Mouse (Mus musculus) spleen, postnatal 14 days (tissue): Measurements from ENCODE around the gene Tmprss7.

ENCODE experiments used
- DNase-seq, 2 experiments: peaks; one replicate each; pipeline ENCODE4 v3.0.0; 2021 to 2022; ENCODE audit warnings: low spot score in 2 of 2

Tmprss7 gene

DNA sequence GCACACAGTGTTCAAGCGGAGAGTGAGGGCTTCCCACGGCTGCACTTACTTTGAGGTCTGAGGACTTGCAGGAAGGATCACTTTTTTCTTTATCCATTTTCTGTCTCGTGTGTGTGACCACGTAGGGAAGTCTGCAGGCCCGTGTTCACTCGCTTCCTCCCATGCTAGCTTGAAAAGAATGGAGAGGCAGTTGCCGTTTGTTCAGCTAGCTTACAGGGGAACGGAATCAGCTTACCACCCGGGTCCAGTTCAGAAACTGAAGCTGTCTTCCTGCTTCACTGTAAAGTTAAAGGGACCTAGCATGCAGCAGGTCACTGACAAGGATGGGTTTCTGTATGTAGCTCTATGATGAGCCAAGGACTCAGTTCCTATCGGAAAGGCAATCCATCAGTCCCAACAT, at the start of gene Tmprss7:
Gene Tmprss7 (minus strand): TSS at position 101 of the 400 bp plus-strand sequence.
- DNase-seq = no peak

DNA sequence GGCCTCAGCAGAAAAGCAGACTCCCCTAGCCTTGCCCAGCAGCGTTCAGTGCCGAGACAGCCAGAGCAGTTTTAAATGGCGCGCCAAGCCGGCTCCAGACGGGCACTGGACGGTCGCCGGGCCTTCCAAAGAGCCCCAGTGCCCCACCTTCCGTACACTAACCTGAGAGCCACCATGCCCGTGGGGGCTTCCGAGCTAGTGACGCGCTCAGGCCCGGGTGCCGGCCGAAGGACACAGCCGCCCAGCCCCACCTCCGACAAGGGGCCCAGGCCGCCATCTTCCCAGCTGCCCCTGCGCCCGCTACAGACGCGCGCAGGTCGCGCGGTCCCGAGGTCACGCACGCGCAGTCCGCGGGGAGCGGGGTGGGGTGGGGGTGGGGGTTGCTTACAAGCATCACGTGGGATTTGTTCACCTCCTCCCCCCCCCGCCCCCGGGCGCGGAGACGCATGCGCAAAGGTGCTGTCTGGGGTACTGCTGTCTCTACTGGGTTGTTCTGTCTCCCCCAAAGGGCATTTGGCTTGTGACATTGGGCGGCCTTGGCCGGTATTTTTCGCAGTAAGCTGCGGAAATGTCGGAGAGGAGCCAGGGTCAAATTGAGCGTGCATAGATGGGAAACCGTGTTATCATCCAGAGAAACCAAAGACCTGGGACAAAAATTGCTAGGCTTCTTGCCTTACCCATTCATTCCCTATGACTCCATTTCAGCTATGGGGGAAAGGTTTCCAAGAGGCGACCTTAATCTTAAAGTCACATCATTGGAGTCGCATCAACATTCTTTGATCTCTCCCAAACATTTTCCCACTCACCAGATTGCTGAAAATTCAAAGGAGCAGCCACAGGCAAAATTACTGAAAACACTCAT, 49.4 kb upstream of the Tmprss7 start, which contains the start of gene Abhd10:
Gene Abhd10 (minus strand): TSS at position 341 of the 862 bp plus-strand sequence.
- peak; percentile 87 to 91 for DNase-seq

DNA sequence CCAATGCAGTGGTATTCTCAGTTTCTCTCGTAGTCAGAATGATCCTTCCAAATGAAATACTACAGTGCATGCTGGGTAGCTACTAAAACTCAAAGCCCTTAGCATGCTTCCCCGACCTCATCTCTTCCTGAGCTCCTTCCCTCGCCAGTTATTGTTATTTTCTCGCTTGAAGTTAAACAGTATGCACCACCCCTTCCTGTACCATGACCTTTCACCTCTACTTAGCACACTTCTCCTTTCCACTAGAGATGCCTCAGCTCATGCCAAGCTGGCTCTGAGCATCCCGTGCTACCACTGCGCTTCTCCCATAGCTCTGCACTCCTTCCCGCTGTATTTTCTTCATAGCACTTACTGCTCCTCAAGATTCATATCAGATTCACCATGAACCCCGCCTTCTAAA, 44.4 kb upstream of the Tmprss7 start:
- no peak for DNase-seq

DNA sequence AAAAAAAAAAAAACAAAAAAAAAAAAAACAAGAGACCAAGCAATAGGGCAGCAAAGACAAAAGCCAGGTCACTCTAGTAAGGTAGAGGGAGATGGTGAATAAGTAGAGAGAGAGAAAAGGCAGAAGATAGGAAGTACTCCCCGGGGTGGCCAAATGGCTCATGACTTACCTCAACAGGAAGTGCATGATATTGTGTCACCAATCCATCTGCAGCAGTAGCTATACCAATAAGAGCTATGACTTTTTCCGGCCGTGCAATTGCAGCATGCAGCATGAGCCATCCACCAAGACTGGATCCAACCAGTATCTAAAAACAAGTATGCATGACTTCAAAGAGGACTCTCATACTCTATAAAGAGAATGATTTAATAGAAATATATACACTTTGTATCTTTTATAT, 43.3 kb upstream of the Tmprss7 start:
- DNase-seq = no peak

DNA sequence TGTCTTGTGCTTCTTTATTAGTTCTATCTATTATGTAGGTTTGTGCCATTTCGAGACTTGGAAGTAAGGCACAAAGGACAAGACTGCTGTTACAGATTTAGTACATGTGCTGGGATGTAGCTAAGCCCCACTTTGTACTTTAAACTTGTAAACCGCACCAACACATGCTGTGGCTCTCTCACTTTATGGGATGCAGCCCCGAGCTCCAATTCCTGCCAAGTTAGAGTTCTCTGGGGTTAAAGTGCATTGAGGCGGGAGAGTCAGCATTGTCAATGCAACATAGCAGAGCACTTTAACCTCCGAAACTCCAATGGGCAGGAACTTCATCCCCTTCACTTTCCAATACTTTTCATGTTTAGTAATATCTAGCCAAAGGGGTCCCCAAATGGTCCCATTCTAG, 35.7 kb upstream of the Tmprss7 start:
- DNase-seq = no peak

DNA sequence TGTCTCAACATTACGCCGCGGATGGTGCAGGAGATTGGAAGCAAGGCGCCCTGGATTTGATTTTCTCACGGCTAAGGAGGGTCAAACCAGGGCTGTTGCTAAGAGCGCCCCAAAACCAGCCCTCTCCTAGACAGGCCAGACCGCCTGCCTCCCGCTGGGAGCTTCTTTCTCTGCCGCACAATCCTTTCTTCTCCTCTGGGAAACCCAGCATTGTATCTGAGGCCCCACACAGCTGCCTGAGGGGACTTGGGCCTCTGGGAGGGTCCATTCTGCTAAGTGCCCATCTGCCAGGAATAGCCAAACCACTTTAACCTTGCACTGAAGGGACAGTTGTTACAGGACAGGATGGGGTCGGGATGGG, 31.3 kb upstream of the Tmprss7 start:
- DNase-seq = no peak

DNA sequence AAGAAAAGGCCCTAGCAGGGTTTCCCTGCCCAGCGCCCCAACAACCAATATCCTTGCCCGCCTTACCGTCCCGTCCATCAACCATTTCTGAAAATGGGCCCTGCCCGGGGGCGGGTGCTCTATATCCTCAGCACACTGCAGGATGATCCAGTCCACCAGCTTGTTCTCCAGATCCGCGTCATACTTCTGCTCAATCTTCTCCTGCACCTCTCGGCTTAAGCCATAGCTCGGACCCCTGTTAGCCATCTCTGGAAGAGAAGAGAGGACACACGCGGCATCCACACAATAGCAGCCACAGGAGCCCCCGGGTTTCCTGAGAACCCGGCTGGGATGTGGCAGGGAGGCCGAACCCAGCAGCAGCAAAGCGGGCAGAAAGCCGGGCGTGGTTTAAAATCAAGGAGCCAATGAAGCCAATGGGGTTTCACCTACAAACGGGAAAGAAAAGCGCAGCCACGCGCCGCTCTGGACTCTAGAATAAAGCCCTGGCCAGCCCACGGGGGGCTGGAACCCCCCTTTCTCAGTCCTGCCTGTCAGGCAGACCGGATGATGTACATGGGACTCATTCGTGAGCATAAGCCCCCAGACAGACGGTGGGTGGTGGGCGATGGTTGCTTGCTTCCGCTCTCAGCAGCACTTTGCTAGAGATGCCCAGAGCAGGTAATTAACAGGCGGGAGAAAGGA, 30.7 kb upstream of the Tmprss7 start, which contains the start of gene Tagln3:
Gene Tagln3 (minus strand): TSS at position 548 of the 681 bp plus-strand sequence.
- no peak for DNase-seq

DNA sequence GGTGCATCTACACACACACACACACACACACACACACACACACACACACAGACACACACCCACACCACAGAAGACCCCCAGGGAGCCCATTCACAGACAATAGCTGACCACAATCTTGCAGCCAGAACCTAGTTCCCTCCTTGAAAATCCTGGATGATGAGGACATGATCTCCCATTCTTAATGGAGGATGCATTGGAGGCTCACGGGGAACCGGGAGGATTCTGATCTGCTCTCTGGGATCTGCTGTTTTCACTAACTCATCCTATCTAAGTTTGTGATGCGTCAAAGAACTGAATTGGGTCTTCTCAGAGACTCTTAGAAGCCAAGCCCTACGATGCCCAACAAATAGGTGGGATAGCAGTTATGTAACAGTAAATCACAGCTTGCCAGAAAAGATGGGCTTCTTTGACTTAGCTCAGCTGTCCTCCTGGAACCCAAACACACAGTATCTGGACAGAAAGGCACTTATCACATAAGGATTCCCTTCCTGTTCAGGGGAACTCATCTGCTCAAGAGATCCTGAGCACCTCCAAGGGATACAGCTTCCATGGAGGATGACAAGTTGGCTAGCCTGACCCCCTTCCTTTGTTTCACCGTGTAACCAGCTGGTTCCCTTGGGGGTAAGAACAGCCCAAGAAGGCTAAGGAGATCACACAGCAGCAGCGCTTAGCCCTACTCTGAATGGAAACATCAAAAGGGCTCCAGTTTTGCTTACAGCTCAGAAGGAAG, 29.9 kb upstream of the Tmprss7 start:
- DNase-seq = no peak

DNA sequence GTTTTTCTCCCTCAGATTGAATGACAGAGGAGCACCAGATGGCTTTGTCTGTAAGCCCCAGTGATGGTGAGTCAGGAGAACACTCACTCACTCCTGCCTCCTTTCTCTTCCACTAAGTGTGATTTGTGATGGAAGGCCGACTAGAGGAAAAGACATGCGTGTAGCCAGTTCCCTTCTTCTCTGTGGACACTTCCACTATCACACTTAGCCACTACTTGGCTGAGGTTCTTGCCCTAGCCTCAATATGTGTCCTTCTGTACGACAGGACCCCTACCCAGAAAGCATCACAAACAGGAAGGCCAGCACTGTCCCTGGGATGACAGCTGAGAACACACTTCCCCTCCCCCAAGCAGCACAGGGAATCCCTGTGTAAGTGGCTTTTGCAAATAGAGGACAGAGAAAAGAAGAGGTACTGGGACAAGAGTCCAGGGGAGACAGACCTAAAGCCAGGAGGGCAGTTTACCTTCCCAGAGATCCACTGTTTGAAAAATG, 29.0 kb upstream of the Tmprss7 start:
- no peak for DNase-seq

DNA sequence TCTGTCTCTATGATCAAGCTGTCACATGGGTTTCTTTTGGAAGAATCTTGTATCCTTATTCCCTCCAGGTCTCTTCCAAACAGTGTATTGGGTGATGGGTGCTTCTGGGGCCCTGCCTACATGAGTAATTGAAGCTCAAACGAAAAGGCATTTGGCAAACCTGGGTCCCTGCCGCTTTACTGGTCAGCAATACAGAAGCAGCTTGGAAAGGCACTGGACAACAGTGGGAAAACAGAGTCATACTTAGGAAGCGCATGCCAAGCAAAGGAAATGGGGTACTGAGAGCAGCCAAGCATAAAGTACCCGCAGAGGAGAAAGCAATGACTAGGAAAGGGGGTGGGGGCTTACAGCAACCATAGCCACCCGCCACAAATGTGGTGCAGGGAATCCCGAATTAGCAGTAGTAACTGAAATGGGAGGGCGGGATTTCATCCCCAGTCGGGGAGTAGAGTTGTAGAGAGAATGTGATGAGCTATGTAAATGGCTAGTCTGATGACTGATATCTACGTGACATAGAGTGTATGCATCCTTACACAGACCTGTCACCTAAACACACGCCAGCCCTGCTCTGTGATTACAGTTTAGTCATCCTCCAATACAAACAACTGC, 26.7 kb upstream of the Tmprss7 start:
- no peak for DNase-seq

DNA sequence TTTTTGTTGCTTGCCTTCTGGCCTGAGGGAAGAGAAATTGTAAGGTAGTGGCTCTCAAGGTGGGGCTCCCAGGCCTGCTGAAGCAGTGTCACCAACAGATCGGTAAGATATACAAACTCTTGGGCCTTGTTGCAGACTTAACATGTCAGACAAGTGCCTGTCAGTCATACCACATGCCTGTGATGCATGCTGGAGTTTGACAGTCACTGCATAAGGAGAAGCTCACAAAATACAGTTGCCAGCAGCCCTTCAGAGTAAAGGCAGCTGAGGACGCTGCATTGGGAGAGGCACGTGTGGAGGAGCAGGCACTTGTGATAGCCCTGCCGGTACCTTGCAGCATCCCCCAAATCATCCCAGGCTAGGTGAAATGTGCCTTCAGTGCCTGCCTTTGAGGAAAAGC, 24.8 kb upstream of the Tmprss7 start:
- DNase-seq = no peak

DNA sequence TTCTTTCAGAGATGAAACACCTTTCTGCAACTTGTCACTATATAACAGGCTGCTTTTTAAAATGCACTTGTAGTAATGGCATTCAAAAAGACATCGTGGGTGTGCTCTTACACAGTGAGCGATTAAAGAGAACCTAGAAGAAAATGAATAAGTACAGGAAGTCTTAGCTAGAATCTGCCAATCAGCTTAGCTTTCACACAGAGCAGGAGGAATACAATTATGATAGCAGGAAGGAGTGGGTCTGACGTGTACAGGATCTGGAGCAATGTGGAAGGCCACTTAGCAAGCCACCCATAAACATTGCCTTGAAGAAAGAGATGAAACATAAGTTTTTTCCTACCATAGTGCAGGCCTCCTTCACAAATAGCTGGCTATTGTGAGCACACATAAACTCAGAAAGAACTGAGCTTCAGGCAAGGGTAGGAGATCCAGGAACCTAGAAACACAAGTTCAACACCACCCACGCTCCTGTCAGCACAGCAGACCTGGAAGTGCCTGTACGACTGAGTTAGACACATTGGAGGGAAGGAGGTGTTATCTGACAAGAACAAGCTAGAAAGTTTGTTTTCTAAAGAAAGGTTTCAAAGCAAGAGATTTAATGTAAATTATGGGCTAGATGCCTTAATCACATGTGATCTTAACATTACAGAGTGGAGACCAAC, 21.2 kb upstream of the Tmprss7 start:
- DNase-seq = no peak

DNA sequence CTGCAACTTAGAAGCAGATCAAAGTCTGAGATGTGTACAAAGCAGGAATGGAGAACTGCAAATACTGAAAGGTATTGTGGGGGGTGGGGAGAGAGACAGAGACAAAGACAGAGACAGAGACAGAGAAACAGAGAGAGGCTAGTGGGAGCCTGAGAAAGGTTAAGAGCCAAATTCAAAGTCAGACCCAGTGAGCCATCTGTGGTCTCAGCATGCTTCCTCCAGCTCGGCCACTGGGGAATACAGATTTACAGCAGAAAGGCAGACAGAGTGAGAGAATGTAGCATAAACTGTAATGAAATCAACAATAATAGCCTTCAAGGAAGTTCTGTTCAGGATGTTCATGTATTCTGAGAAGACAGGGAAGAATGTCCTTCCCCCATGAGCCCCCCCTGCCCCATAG, 20.4 kb upstream of the Tmprss7 start:
- no peak for DNase-seq

DNA sequence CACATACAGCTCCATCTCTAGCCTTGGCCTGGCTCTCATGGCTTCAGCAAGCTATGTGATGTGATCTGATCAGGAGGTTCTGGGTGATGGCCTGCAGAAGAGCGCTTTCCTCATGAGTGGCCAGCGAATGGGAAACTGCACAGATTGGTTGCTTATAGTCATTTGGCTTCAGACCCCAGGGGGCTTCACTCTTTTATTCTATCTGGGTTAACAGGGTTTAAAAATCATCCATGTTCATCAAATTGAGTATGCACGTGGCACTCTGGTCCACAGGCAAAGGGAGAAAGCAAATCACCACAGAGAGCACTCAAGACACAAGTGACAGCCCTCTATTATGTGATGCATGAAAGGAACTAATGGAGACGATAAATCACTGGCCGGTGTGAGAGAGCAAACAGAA, 19.8 kb upstream of the Tmprss7 start:
- DNase-seq = no peak

DNA sequence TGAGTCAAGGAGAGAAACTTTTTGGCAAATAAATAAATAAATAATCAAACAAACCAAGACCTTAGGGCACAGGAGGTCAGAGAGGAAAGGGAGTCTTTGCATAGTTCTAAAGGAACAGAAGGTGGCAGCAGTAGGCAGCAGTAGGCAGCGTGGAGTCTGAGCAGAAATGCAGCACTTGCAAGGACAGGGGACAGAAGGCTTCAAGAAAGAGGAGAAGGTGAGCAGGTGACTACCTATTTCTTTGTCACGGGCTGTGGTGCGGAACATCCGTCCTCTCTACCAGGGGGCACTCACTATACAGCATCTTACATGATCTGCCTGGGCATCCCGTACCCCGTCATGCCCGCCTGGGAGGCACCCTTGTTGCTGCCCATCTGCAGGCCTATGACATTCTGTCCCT, 17.8 kb upstream of the Tmprss7 start:
- DNase-seq = no peak

DNA sequence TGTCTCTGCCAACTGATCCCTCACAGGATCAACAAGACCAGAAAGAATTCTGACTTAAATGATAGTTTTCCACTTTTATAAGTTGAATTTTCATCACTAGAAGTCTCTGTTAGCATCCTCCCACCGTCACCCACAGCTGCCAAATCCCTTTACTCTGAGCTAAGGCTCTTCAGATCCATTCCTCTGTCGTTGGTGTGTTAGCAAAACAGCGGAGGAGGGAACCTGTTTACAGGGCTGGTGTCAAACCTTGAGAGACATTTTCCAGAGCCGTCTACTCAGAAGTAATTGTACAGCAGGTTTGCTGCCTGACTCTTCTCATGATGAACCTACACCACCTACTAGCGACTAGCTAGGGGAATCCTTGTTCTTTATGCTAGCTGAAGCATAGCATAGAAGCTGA, 5.8 kb upstream of the Tmprss7 start:
- DNase-seq = no peak

DNA sequence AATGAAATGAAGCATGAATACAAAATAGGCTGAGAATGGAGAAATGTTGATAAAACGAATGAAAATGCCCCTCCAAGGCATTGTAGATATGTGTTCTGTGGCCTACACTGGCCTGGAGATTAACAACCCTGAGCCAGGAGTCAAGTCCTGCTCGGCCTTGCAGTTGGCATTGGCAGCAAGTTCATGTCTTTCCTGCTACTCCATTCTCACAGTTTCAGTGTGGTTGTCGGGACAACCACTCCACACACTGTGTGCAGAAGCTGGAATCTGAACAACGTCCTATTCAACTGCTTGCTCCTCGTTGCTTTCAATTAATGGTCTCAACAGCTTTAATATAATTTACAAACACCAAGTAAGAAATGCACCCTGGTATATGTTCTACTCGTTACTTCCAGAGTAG, 4.5 kb upstream of the Tmprss7 start:
- DNase-seq = no peak

DNA sequence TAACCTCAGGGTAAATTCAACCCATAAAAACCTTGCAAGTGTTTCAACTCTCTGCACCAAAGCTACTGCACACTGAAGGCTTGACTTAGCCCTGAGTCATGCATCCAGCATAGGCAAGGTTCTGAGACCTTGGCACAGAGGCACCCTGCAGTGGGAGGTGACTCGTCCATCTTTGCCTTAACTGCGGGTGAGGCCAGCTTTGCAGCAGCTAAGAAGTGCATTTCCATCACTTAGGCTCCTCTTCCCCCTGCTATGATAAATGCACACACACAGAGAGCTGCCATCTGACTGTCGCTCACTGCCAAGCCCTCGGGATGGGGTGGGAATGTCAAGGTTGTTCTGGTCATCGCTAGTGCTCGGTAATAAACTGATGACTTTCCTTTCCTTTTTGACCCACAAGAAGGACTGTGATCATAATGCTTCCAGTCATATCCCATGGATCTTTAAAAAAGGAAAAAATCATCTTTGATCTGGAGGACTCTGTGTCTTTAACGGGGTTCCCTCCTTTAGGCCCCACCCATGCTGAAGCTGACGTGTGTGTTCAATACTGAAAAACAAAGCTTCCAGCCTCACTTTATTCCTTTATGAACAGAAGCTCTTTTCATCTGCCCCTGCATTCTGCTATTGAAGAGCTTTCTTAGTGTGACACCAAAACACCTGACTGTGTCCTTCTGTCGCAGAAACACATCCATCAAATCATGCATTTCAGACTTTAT, 2.1 kb upstream of the Tmprss7 start:
- DNase-seq = no peak

DNA sequence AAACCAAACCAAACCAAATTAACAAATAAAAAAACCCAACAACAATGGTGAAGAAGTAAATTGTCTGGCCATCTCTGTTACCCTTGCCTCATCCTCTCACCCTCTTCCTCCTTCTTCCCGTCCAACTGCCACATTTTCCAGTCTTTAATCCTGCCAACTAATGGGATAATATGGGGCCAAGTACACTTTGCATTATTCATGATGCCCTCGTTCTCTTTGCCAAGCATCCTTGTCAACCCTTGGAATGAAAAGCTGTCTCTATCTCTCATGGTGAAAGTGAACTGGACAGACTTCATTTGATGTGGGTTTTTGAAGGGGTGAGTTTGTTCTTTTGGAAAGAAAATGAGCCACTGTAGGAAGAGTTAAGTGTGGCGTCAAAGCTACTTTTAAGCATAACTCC, 607 bp downstream of the Tmprss7 start:
- no peak for DNase-seq

DNA sequence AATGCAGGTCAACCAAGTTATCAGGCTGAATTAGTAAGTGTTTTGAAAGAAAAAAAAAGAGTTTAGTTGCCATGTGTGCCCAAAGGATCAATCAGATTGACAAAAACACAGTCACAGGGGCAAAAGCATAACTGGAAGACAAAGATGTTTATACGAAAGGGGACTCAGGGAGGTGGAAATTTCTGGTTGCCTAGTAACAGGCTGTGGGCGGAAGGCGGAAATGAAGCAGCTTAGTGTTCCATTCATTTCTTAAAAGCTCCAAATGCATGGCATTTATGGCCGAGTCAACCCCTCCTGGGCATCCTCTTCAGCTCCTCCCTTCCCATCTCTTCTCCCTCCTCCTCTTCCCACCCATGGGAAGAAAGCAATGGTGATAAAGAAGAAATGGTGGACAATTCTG, 3.3 kb downstream of the Tmprss7 start:
- no peak for DNase-seq

DNA sequence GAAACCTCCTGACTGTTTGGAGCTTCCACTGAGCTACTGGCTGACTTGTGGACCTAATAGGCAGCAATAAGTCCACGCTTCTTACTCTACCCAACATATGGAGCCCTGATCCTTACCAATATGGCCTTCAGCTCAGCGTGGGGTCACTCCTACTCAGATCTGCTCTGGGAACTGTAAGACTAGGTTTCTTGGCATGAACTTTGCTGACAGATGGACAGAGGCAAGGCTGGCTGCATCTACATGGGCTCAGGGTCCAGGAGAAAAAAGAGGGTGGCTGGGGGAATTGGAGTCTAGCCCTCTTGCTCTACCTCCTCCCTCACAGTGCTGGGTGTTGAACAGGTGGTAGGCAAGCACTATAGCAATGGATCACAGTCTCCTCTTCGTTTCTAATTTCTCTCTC, 6.6 kb downstream of the Tmprss7 start:
- no peak for DNase-seq
